Mouse (Mus musculus) embryonic facial prominence, embryonic 12.5 days (tissue): ENCODE results near the gene Abhd14a. TPM values are rescaled to one million over a fixed set of nuclear protein-coding genes. Genes with fewer than 3 reads are reported as not detected.
A peak's percentile ranks its signal among the peaks of the same experiment; 100 is the strongest.

ENCODE experiments used
- ATAC-seq: fragments of 200-750 bp; cut with Nextera tagmentation; 2 replicates; pipeline ENCODE4 v1.8.0; 2017; ENCODE audit not compliant: insufficient number of reproducible peaks, insufficient read depth, low FRiP score, low TSS enrichment
- H3K27ac ChIP-seq: fragments of 300-500 bp; sonication (generic); 2 replicates; pipeline ENCODE4 v1.5.1; 2016; ENCODE audit warnings: mild to moderate bottlenecking
- H3K27me3 ChIP-seq: fragments of 300-500 bp; sonication (generic); 2 replicates; pipeline ENCODE4 v1.6.1; 2016; ENCODE audit warnings: mild to moderate bottlenecking, moderate library complexity
- H3K36me3 ChIP-seq: fragments of 300-500 bp; sonication (generic); 2 replicates; pipeline ENCODE4 v1.6.1; 2016; ENCODE audit warnings: mild to moderate bottlenecking
- H3K4me1 ChIP-seq: fragments of 300-500 bp; sonication (generic); 2 replicates; pipeline ENCODE4 v1.6.1; 2016
- H3K4me2 ChIP-seq: fragments of 300-500 bp; sonication (generic); replicated peaks from 2 replicates; pipeline ENCODE4 v1.6.1; 2016; ENCODE audit warnings: mild to moderate bottlenecking, moderate library complexity
- H3K4me3 ChIP-seq: fragments of 300-500 bp; sonication (generic); 2 replicates; pipeline ENCODE4 v1.5.1; 2016; ENCODE audit warnings: mild to moderate bottlenecking
- H3K9ac ChIP-seq: fragments of 300-500 bp; sonication (generic); 2 replicates; pipeline ENCODE4 v1.6.1; 2016; ENCODE audit warnings: mild to moderate bottlenecking, moderate library complexity
- H3K9me3 ChIP-seq: fragments of 300-500 bp; sonication (generic); 2 replicates; pipeline ENCODE4 v1.6.1; 2016; ENCODE audit warnings: mild to moderate bottlenecking, moderate library complexity
- WGBS: fragments of 180-500 bp; shearing (Covaris S2); methylation state at CpG from one replicate; pipeline ENCODE4 v1.1.7; 2016; 5-methylcytosine and 5-hydroxymethylcytosine counted together
- polyA plus RNA-seq: library from polyadenylated mRNA; unstranded; fragments of >200 nt; fragmentation: Nextera tagmentation; extraction: Ambion mirVana; gene quantifications from 2 replicates; pipeline ENCODE4 v1.2.1, GENCODE M21; 2016

Abhd14a gene
- polyA plus RNA-seq, 1 experiment from 2014 or later: 58.5 TPM

DNA sequence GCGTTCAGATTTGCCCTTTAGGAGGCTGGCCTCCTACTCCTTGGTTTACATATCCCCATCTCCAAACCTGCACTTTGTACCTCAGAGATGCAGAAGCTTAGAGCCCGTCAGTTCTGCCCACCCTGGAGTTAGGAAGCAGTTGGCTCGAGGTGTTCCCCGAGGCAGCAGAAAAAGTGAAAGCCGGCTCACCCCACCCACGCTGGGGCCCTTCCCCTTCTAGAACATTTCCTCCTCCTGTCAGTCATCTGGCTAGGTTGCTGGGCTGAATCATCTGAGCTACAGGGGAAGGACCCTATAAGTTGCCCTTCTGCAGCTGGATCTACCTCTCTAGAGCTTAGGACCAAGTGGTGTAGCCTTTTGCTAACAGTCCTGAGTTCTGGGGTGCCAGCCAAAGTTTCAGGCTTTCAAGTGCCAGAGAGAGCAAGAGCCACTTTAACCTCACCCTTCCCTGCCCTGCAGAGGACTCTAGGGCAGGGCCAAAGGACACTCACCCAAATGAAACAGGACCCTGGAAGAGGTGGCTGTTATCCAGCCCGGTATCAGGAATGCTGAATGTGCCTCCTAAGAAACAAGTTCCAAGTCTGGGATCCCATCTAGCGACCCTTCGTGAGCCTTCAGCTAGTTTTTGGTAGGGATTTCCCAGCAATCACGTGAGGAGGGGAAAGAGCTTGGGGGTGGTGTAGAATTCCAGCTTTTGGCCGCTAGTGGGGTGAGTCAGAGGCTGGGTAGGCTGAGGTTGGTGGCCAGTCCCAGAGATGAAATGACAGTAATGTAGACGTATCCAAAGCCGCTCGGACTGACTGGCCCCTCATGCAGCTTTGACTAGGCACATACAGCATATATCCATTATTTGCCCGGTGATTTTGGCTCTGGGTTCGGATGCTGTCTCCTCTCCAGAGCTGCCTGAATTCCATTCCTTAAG lies 28.8 kb upstream of the Abhd14a start:
- peaks cover 10% of the 10 kb centered on the region; the same call in 1 of the 2 replicates for H3K36me3 ChIP-seq
- no peaks in the 10 kb centered on the region for H3K27me3 ChIP-seq
- peak overlapping the region; percentile 19 for H3K9ac ChIP-seq
- H3K27ac ChIP-seq: peak overlapping the region; percentile 70
- H3K9me3 ChIP-seq: no peaks in the 10 kb centered on the region
- H3K4me3 ChIP-seq: peak overlapping the region; percentile 83; the same call in 1 of the 2 replicates
- peaks cover 42% of the 10 kb centered on the region for H3K4me1 ChIP-seq
- peak; percentile 16 for ATAC-seq
- H3K4me2 ChIP-seq: peak overlapping the region; percentile 27
- WGBS: 27% methylated on average over 16 of the region's 16 CpGs

DNA sequence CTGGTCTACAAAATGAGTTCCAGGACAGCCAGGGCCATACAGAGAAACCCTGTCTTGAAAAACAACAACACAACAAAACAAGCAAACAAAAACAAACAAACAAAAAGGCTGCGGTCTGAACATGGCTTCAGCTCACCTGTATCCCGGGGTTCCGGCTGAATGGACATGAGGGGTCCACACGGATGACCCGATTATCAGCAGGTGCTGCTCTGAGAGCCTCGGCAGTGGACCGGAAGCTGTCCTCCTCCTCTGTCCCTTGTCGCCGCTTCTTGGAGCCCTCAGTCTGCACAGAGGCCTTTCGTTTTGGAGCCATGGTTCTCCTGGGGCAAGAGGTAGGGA lies 28.2 kb upstream of the Abhd14a start, which contains the start of gene Rrp9:
Gene Rrp9, plus strand, starts transcription at position 301 of the 339 bp plus-strand sequence.
- no peaks in the 10 kb centered on the region for H3K9me3 ChIP-seq
- ATAC-seq: no peak
- peaks cover 4% of the 10 kb centered on the region; the same call in 1 of the 2 replicates for H3K36me3 ChIP-seq
- no peaks in the 10 kb centered on the region for H3K27me3 ChIP-seq
- peaks cover 42% of the 10 kb centered on the region for H3K4me1 ChIP-seq
- peak within 1 kb of the TSS; percentile 19 for H3K9ac ChIP-seq
- peak within 1 kb of the TSS; percentile 27 for H3K4me2 ChIP-seq
- peak within 1 kb of the TSS; percentile 70 for H3K27ac ChIP-seq
- 87% methylated on average over 10 of the region's 10 CpGs for WGBS
- peak within 1 kb of the TSS; percentile 83; the same call in 1 of the 2 replicates for H3K4me3 ChIP-seq

DNA sequence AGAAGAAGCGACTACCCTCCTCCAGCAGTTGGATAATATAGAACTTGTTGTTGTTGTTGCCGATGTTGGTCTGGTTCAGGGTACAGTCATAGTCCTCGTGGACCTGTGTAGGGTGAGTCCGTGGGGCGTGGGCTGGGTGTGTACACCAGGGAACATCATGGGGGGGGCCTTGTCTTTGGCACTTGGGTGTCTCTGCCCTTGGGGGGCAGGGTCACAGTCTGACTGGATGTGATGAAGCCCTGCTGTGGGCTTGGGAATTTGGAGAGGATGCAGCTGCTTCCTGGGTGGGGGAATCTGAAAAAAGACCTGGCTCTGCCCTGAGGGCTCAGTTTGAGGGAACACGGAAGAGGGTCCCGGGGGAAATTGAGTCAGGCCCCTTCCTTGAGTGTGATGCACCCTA lies 27.6 kb upstream of the Abhd14a start:
- no peak overlapping the region for H3K27ac ChIP-seq
- no peak for ATAC-seq
- H3K4me1 ChIP-seq: peaks cover 42% of the 10 kb centered on the region
- H3K9ac ChIP-seq: no peak overlapping the region
- H3K4me2 ChIP-seq: peak overlapping the region; percentile 21
- H3K36me3 ChIP-seq: no peaks in the 10 kb centered on the region
- H3K9me3 ChIP-seq: no peaks in the 10 kb centered on the region
- 57% methylated on average over 7 of the region's 7 CpGs for WGBS
- no peaks in the 10 kb centered on the region for H3K27me3 ChIP-seq
- no peak overlapping the region for H3K4me3 ChIP-seq

DNA sequence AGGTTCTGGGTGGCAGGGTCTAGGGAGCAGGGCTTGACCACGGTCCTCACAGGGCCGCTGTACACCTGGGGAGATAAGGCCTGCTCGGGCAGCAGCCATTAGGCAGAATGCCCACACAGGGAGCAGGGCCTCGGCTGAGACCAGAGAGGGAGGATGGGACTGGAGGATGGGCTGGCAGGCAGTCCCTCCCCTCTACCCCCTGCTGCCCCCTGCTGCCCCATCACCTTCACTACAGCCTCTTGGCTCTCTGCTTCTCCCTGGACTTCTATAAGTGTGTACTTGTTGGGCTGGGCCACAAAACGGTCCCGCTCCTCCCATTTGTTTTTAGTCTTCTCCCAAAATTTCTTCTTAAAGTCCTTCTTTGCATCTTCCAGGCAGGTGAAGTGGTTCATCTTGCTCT lies 27.0 kb upstream of the Abhd14a start:
- no peaks in the 10 kb centered on the region for H3K9me3 ChIP-seq
- no peaks in the 10 kb centered on the region for H3K36me3 ChIP-seq
- no peak for ATAC-seq
- H3K27ac ChIP-seq: no peak overlapping the region
- 0 out of 2 replicates have a peak overlapping the region, but pooled peaks have one; percentile 17 for H3K9ac ChIP-seq
- H3K4me3 ChIP-seq: no peak overlapping the region
- WGBS: 8% methylated on average over 6 of the region's 6 CpGs
- no peaks in the 10 kb centered on the region for H3K27me3 ChIP-seq
- H3K4me2 ChIP-seq: peak overlapping the region; percentile 21
- peaks cover 42% of the 10 kb centered on the region for H3K4me1 ChIP-seq

DNA sequence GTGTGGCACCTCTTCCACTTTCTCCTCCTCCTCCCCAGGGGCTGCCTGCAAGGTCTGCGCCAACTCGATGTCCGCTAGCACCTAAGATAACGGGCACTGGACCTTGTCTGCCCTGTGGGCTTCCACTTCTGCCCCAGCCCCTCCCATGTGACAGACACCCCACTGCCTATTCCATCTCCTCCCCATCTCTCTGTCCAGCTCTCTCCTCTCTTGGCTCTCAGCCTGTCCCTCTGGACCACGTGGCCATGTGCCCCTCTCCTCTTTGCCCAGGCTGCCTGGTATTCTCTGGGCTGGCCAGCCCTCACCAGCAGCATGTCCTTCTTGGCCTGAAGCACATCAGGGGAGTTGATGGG lies 26.3 kb upstream of the Abhd14a start:
- H3K27me3 ChIP-seq: no peaks in the 10 kb centered on the region
- peaks cover 42% of the 10 kb centered on the region for H3K4me1 ChIP-seq
- 0 out of 2 replicates have a peak overlapping the region, but pooled peaks have one; percentile 17 for H3K9ac ChIP-seq
- no peak for ATAC-seq
- H3K27ac ChIP-seq: no peak overlapping the region
- H3K9me3 ChIP-seq: no peaks in the 10 kb centered on the region
- H3K4me2 ChIP-seq: no peak overlapping the region
- H3K36me3 ChIP-seq: no peaks in the 10 kb centered on the region
- 80% methylated on average over 5 of the region's 5 CpGs for WGBS
- H3K4me3 ChIP-seq: no peak overlapping the region

DNA sequence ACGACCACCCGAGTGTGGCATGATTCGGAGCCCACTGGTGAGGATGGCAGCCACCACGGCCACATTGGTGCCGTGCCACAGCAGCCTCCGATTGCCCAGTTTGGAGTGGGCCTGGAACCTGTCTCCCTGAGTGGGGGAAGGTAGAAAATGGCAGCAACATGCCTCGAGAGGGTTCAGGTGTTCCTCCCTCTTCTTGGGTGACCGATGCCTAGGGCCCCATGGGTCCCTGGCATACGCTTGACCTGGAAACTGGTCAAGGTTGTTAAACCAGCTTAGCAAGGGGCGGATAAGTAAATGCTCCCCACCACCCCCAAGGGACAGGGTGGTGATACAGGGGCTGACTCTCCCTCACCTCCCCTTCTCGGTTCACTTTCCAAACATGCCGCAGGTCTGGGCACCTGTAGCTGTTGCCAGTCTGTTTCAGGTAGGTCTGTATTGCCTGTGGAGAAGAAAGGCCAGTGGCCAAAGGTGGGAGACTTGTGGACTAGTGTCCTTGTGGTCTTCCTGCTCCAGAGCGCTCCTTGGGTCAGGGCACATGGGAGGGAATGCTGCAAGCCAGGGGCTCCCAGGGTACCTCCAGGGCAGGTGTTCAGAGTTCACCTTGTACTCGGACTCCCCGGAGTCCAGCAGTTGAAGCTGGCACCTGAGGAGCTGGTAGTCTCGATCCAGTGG lies 25.7 kb upstream of the Abhd14a start:
- no peak overlapping the region for H3K9ac ChIP-seq
- no peaks in the 10 kb centered on the region for H3K9me3 ChIP-seq
- no peak overlapping the region for H3K4me2 ChIP-seq
- H3K4me3 ChIP-seq: no peak overlapping the region
- H3K27me3 ChIP-seq: no peaks in the 10 kb centered on the region
- no peaks in the 10 kb centered on the region for H3K36me3 ChIP-seq
- H3K27ac ChIP-seq: no peak overlapping the region
- ATAC-seq: no peak
- 87% methylated on average over 16 of the region's 16 CpGs for WGBS
- peaks cover 42% of the 10 kb centered on the region for H3K4me1 ChIP-seq

DNA sequence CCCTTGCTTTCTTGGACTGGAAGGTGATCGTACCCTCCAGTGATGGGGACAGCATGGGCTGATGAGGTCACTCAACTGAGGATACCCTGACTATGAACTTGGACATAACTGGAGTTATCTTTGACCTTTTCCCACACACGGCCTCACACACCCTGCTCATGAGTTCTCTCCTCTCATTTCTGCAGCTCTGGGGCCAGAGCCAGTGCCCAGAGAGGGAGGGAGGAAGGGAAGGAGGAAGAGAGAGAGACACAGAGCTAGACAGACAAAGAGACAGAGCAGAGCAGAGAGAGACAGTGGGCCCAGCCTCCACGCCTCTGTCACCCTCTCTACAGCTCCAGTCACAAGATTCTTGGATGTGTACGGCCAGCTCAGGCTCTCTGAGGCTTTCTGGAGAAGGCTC lies 24.8 kb upstream of the Abhd14a start:
- WGBS: 70% methylated on average over 4 of the region's 4 CpGs
- H3K4me3 ChIP-seq: no peak overlapping the region
- peak overlapping the region; percentile 24; the same call in 1 of the 2 replicates for H3K27ac ChIP-seq
- no peak overlapping the region for H3K4me2 ChIP-seq
- no peak for ATAC-seq
- peaks cover 36% of the 10 kb centered on the region for H3K4me1 ChIP-seq
- H3K36me3 ChIP-seq: no peaks in the 10 kb centered on the region
- H3K27me3 ChIP-seq: no peaks in the 10 kb centered on the region
- no peak overlapping the region for H3K9ac ChIP-seq
- no peaks in the 10 kb centered on the region for H3K9me3 ChIP-seq

DNA sequence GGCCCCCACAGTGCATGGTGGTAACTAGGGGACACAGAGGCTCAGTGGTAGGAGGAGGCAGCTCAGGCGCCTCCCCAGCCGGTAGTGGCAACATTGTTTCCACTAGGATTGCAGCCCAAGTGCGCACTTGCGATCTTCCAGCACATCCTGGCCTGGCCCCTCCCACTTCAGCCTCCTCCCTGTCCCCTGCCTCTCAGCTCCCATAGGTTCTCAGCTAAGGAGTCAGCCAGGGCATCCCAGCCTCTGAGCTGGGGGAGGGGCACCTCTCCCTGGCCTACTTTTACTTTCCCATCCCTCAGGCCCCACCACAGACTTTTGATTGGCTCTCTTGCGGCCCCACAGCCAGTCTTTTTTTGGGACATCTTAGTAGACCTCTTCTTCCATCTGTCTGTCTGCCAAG lies 24.4 kb upstream of the Abhd14a start:
- 14% methylated on average over 5 of the region's 5 CpGs for WGBS
- Histone ChIP-seq H3K27ac (0 out of 2 replicates have a peak overlapping the region, but pooled peaks have one; percentile 24), H3K36me3 (no peaks in the 10 kb centered on the region), H3K4me3 (no peak overlapping the region), H3K9ac (no peak overlapping the region), H3K27me3 (no peaks in the 10 kb centered on the region), H3K9me3 (no peaks in the 10 kb centered on the region), H3K4me2 (peak overlapping the region; percentile 29), H3K4me1 (peaks cover 36% of the 10 kb centered on the region)
- no peak for ATAC-seq

DNA sequence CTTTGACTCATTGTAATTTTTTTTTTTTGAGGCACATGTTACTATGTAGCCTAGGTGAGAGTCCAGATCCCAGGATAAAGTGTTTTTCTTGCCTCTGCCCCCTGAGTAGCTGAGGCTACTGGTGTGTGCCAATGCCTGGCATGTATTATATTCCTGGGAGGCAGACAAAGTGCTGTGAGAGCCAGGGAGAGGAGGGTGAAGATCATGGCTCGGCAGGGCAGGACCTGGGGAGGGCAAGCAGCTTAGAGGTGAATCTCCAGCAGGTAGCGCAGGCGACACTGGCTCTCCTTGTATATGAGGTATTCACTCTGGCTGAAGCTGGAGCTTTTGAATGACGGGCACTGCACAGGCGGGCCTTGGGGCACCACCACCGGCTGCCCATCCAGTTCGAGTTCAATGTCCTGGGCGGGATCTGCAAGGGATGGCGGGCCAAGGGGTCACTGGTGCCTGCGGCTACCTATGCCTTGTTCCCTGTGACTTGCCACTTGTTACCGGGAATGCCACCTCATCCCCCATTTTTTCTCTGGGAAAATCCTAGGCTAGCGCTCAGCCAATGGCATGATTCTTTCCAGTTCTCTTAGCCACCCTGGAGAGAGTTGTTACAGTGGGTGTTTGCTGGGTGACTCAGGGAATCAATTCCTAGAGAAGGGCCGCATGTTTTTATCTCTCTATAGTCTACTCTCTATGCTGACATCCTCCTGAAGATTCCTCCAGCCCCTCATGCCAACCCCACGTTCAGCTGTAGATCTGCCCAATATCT lies 23.7 kb upstream of the Abhd14a start:
- Histone ChIP-seq H3K4me1 (peaks cover 31% of the 10 kb centered on the region), H3K4me2 (peak overlapping the region; percentile 29; the same call in 1 of the 2 replicates), H3K4me3 (no peak overlapping the region), H3K36me3 (no peaks in the 10 kb centered on the region), H3K9ac (no peak overlapping the region), H3K9me3 (no peaks in the 10 kb centered on the region), H3K27me3 (no peaks in the 10 kb centered on the region), H3K27ac (no peak overlapping the region)
- 57% methylated on average over 14 of the region's 14 CpGs for WGBS
- no peak for ATAC-seq

DNA sequence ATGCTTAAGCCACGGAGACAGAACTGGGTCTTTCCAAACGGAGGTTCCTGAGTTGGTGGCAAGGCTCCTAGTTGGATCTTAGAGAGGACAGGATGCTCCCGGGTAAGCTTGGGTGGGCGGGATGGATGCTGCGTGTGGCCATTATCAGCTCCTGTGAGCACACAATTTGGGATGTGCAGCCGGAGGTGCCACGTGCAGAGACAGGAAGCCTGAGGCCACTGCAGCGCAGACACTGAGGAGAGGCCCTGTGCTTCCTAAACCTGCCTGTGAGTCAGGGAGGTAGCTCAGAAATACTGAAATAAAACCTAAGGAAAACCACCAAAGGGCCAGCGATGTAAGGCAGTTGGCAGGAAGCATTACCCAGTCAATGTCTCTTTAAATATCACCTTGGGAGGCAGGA lies 22.3 kb upstream of the Abhd14a start:
- ATAC-seq: no peak
- 60% methylated on average over 9 of the region's 9 CpGs for WGBS

DNA sequence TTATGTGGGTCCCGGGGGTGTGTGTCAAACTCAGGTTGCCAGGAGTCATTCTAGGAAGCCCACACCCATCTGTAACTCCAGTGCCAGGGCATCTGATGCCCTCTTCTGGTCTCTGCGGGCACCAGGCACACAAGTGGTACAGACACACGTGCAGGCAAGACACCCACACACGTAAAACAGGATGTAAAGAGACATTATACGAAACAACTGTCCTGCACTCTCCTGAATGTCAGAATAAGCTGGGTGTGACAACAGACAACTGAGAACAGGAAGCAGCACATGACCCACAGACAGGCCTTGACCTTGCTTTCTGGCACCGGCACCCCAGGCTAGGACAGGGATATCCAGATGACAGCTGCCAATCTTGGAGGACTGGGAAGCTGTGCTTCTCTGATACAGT lies 21.8 kb upstream of the Abhd14a start:
- Histone ChIP-seq H3K4me3 (no peak overlapping the region), H3K36me3 (no peaks in the 10 kb centered on the region), H3K9me3 (no peaks in the 10 kb centered on the region), H3K27me3 (no peaks in the 10 kb centered on the region), H3K4me2 (no peak overlapping the region), H3K4me1 (peaks cover 22% of the 10 kb centered on the region), H3K27ac (no peak overlapping the region), H3K9ac (no peak overlapping the region)
- 62% methylated on average over 6 of the region's 6 CpGs for WGBS
- ATAC-seq: no peak

More for the DNA sequence above, 22.3 kb upstream of the Abhd14a start:
- H3K27me3 ChIP-seq: no peaks in the 10 kb centered on the region
- no peaks in the 10 kb centered on the region for H3K36me3 ChIP-seq
- peaks cover 23% of the 10 kb centered on the region for H3K4me1 ChIP-seq
- no peak overlapping the region for H3K4me3 ChIP-seq
- no peak overlapping the region for H3K4me2 ChIP-seq
- H3K9ac ChIP-seq: no peak overlapping the region
- no peak overlapping the region for H3K27ac ChIP-seq
- H3K9me3 ChIP-seq: no peaks in the 10 kb centered on the region
